Comparison of ENCODE assay signal across 8 mouse cellular contexts in the genomic region with DNA sequence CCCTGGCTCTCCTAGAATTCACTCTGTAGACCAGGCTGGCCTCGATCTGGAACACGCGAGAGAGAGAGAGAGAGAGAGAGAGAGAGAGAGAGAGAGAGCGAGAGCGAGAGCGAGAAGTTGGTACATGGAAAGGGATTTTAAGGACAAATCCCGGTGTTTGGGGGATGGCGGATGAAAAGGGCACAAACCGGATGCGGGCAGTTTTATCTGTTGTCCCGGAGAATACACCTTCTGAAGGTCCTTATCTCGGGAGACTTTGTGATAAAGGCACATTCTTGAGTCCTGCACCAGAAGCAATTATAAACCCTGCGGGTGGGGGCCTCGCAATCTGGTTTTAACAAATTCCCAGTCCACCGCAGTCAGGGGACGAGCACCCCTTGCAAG. TPM values are rescaled to one million over a fixed set of nuclear protein-coding genes. Genes with fewer than 3 reads are reported as not detected.
DNase-seq lines count a peak whose midpoint lies in the region; ATAC-seq and TF ChIP-seq lines count a peak whose summit lies in the region.

No protein-coding gene starts in this region.

- no peak for TF ChIP-seq POLR2A in ES-Bruce4 (IDR thresholded peaks at IDR 0.05; ENCODE audit: insufficient read depth, low read length)

- H3K9me3 ChIP-seq in heart, embryonic 12.5 days (replicated peaks) = 0 out of 2 replicates have a peak, but pooled peaks cover 2% of the 10 kb centered on the region
- no peaks in the 10 kb centered on the region for H3K9me3 ChIP-seq in ES-Bruce4 (replicated peaks; ENCODE audit: control insufficient read depth, insufficient read depth, low read length, poor library complexity, severe bottlenecking)
- H3K9me3 ChIP-seq in forebrain, embryonic 11.5 days (ENCODE audit: control insufficient read depth, low read length) = no peaks in the 10 kb centered on the region
- H3K9me3 ChIP-seq in liver, embryonic 13.5 days (replicated peaks) = no peaks in the 10 kb centered on the region

- H3K36me3 ChIP-seq in heart, embryonic 12.5 days = peaks cover 26% of the 10 kb centered on the region
- H3K36me3 ChIP-seq in ES-Bruce4 (ENCODE audit: control insufficient read depth, insufficient read depth, low read length, poor library complexity, severe bottlenecking) = peaks cover 29% of the 10 kb centered on the region
- H3K36me3 ChIP-seq in forebrain, embryonic 11.5 days (ENCODE audit: control insufficient read depth, insufficient read depth, low read length) = no peaks in the 10 kb centered on the region; the same call in 1 of the 2 replicates
- peaks cover 26% of the 10 kb centered on the region for H3K36me3 ChIP-seq in liver, embryonic 13.5 days

- WGBS in heart, embryonic 12.5 days = 0% methylated on average over 16 of the region's 16 CpGs
- WGBS in forebrain, embryonic 11.5 days = 1% methylated on average over 16 of the region's 16 CpGs
- under 1% methylated on average over 16 of the region's 16 CpGs for WGBS in liver, embryonic 13.5 days (ENCODE audit: insufficient replicate concordance)

- peak overlapping the region; percentile 82 for H3K4me2 ChIP-seq in heart, embryonic 12.5 days
- peak overlapping the region; percentile 78 for H3K4me2 ChIP-seq in forebrain, embryonic 11.5 days (ENCODE audit: low read depth, low read length, severe bottlenecking)
- H3K4me2 ChIP-seq in liver, embryonic 13.5 days = peak overlapping the region; percentile 76

- H3K27me3 ChIP-seq in heart, embryonic 12.5 days (replicated peaks) = no peaks in the 10 kb centered on the region
- no peaks in the 10 kb centered on the region for H3K27me3 ChIP-seq in ES-Bruce4 (ENCODE audit: control insufficient read depth, insufficient read depth, low read length, poor library complexity, severe bottlenecking)
- H3K27me3 ChIP-seq in forebrain, embryonic 11.5 days (ENCODE audit: control insufficient read depth, insufficient read depth, low read length) = no peaks in the 10 kb centered on the region
- H3K27me3 ChIP-seq in liver, embryonic 13.5 days = no peaks in the 10 kb centered on the region

- peaks cover 11% of the 10 kb centered on the region for H3K4me1 ChIP-seq in heart, embryonic 12.5 days (replicated peaks)
- H3K4me1 ChIP-seq in ES-Bruce4 (ENCODE audit: control insufficient read depth, insufficient read depth, low read length) = no peaks in the 10 kb centered on the region
- H3K4me1 ChIP-seq in forebrain, embryonic 11.5 days (replicated peaks; ENCODE audit: control insufficient read depth, insufficient read depth, low read length) = no peaks in the 10 kb centered on the region; the same call in 1 of the 2 replicates
- H3K4me1 ChIP-seq in liver, embryonic 13.5 days (replicated peaks) = peaks cover 43% of the 10 kb centered on the region

- no peak for TF ChIP-seq CTCF in ES-Bruce4 (IDR thresholded peaks at IDR 0.05; ENCODE audit: low read depth, low read length)

- peak overlapping the region; percentile 99 for H3K27ac ChIP-seq in heart, embryonic 12.5 days (ENCODE audit: poor library complexity, severe bottlenecking)
- H3K27ac ChIP-seq in ES-Bruce4 (ENCODE audit: insufficient read depth, low read length) = peak overlapping the region; percentile 70; the same call in 1 of the 2 replicates
- H3K27ac ChIP-seq in forebrain, embryonic 11.5 days (ENCODE audit: low read depth, low read length) = peak overlapping the region; percentile 98
- peak overlapping the region; percentile 97 for H3K27ac ChIP-seq in liver, embryonic 13.5 days

- no peak for TF ChIP-seq EP300 in ES-Bruce4 (IDR thresholded peaks at IDR 0.05; ENCODE audit: insufficient read depth, low read depth, low read length)

- peak overlapping the region; percentile 98 for H3K9ac ChIP-seq in heart, embryonic 12.5 days
- peak overlapping the region; percentile 98 for H3K9ac ChIP-seq in ES-Bruce4 (ENCODE audit: low read depth, poor library complexity, severe bottlenecking)
- peak overlapping the region; percentile 99 for H3K9ac ChIP-seq in forebrain, embryonic 11.5 days (ENCODE audit: low read length)
- H3K9ac ChIP-seq in liver, embryonic 13.5 days = peak overlapping the region; percentile 97

- DNase-seq in heart, adult 11 months = no peak
- DNase-seq in forebrain, embryonic 11.5 days (ENCODE audit: low spot score) = no peak
- DNase-seq in liver, embryonic 13.5 days = no peak
- no peak for DNase-seq in layer of hippocampus, postnatal 14 days (ENCODE audit: low spot score in 2 of 2)
- DNase-seq in urinary bladder, adult 18-20 months (ENCODE audit: low spot score in 2 of 2) = no peak
- no peak for DNase-seq in adrenal gland, postnatal 25 days

- H3K4me3 ChIP-seq in heart, embryonic 12.5 days = peak overlapping the region; percentile 99
- H3K4me3 ChIP-seq in ES-Bruce4 (ENCODE audit: low read depth, low read length) = peak overlapping the region; percentile 98
- H3K4me3 ChIP-seq in forebrain, embryonic 11.5 days (ENCODE audit: low read depth, low read length) = peak overlapping the region; percentile 97
- peak overlapping the region; percentile 95 for H3K4me3 ChIP-seq in liver, embryonic 13.5 days (replicated peaks)

- 0 out of 2 replicates have a peak, but pooled peaks have one; percentile 2 for ATAC-seq in heart, embryonic 12.5 days (ENCODE audit: insufficient number of reproducible peaks, low FRiP score)
- ATAC-seq in forebrain, embryonic 11.5 days (replicated peaks; ENCODE audit: low FRiP score) = peak; percentile 15
- ATAC-seq in liver, embryonic 13.5 days (ENCODE audit: low read depth) = no peak

RNA-seq across cellular contexts. Expression of gene Bzw1, which starts 0.4 kb away (rescaled TPM):
- polyA plus RNA-seq in heart, embryonic 12.5 days (2016; fragmentation: Nextera tagmentation; extraction: Ambion mirVana) = 261 and 270 TPM in 2 replicates
- polyA plus RNA-seq in ES-Bruce4 (2011; ENCODE audit: insufficient read depth, insufficient read length, low read depth, missing spikeins) = 298 and 313 TPM in 2 replicates
- polyA plus RNA-seq in forebrain, embryonic 11.5 days (2014; fragmentation: Nextera tagmentation; extraction: Ambion mirVana) = 515 and 551 TPM in 2 replicates
- 181 and 224 TPM in 2 replicates for polyA plus RNA-seq in liver, embryonic 13.5 days (2015; fragmentation: Nextera tagmentation; extraction: Ambion mirVana)
- total RNA-seq in layer of hippocampus, postnatal 14 days (2021) = 100 to 1,000 TPM; 184 to 185 TPM
- 131 and 160 TPM in 2 replicates for total RNA-seq in adrenal gland, postnatal 25 days (2021)

RNA-seq across cellular contexts. Expression of gene Clk1, which starts 31.6 kb away (rescaled TPM):
- 144 TPM in 2 replicates for polyA plus RNA-seq in heart, embryonic 12.5 days (2016; fragmentation: Nextera tagmentation; extraction: Ambion mirVana)
- 201 and 216 TPM in 2 replicates for polyA plus RNA-seq in ES-Bruce4 (2011; ENCODE audit: insufficient read depth, insufficient read length, low read depth, missing spikeins)
- 150 and 158 TPM in 2 replicates for polyA plus RNA-seq in forebrain, embryonic 11.5 days (2014; fragmentation: Nextera tagmentation; extraction: Ambion mirVana)
- 74.8 and 87.1 TPM in 2 replicates for polyA plus RNA-seq in liver, embryonic 13.5 days (2015; fragmentation: Nextera tagmentation; extraction: Ambion mirVana)
- total RNA-seq in layer of hippocampus, postnatal 14 days (2021) = 100 to 1,000 TPM; 121 to 136 TPM
- total RNA-seq in adrenal gland, postnatal 25 days (2021) = 168 and 186 TPM in 2 replicates

RNA-seq across cellular contexts. Expression of gene Nif3l1, which starts 52.7 kb away (rescaled TPM):
- 29.0 and 29.2 TPM in 2 replicates for polyA plus RNA-seq in heart, embryonic 12.5 days (2016; fragmentation: Nextera tagmentation; extraction: Ambion mirVana)
- 43.0 and 43.3 TPM in 2 replicates for polyA plus RNA-seq in ES-Bruce4 (2011; ENCODE audit: insufficient read depth, insufficient read length, low read depth, missing spikeins)
- polyA plus RNA-seq in forebrain, embryonic 11.5 days (2014; fragmentation: Nextera tagmentation; extraction: Ambion mirVana) = 64.6 and 66.6 TPM in 2 replicates
- 21.3 and 21.6 TPM in 2 replicates for polyA plus RNA-seq in liver, embryonic 13.5 days (2015; fragmentation: Nextera tagmentation; extraction: Ambion mirVana)
- 10 to 100 TPM; 21.4 to 21.8 TPM for total RNA-seq in layer of hippocampus, postnatal 14 days (2021)
- total RNA-seq in adrenal gland, postnatal 25 days (2021) = 13.3 and 22.0 TPM in 2 replicates

RNA-seq across cellular contexts. Expression of gene Ppil3, which starts 53.0 kb away (rescaled TPM):
- 32.9 and 34.2 TPM in 2 replicates for polyA plus RNA-seq in heart, embryonic 12.5 days (2016; fragmentation: Nextera tagmentation; extraction: Ambion mirVana)
- 56.1 and 59.9 TPM in 2 replicates for polyA plus RNA-seq in ES-Bruce4 (2011; ENCODE audit: insufficient read depth, insufficient read length, low read depth, missing spikeins)
- polyA plus RNA-seq in forebrain, embryonic 11.5 days (2014; fragmentation: Nextera tagmentation; extraction: Ambion mirVana) = 53.8 and 53.9 TPM in 2 replicates
- polyA plus RNA-seq in liver, embryonic 13.5 days (2015; fragmentation: Nextera tagmentation; extraction: Ambion mirVana) = 34.4 and 35.5 TPM in 2 replicates
- total RNA-seq in layer of hippocampus, postnatal 14 days (2021) = 10 to 100 TPM; 25.5 to 28.3 TPM
- 37.9 and 38.5 TPM in 2 replicates for total RNA-seq in adrenal gland, postnatal 25 days (2021)
